Mouse (Mus musculus) forebrain, embryonic 12.5 days (tissue): Measurements from ENCODE around the gene Emilin2. TPM values are rescaled to one million over a fixed set of nuclear protein-coding genes. Genes with fewer than 3 reads are reported as not detected.

Source experiments
- ATAC-seq: fragments of 200-750 bp; cut with Nextera tagmentation; 2 replicates; pipeline ENCODE4 v1.8.0; 2017; ENCODE audit warnings: moderate TSS enrichment; ENCODE audit not compliant: low FRiP score
- H3K27ac ChIP-seq: fragments of 300-500 bp; sonication (generic); 2 replicates; pipeline ENCODE4 v1.5.1; 2016; ENCODE audit warnings: mild to moderate bottlenecking
- H3K27me3 ChIP-seq: fragments of 300-500 bp; sonication (generic); 2 replicates; pipeline ENCODE4 v1.6.1; 2016; ENCODE audit warnings: mild to moderate bottlenecking
- H3K36me3 ChIP-seq: fragments of 300-500 bp; sonication (generic); replicated peaks from 2 replicates; pipeline ENCODE4 v1.6.1; 2016; ENCODE audit warnings: mild to moderate bottlenecking
- H3K4me1 ChIP-seq: fragments of 300-500 bp; sonication (generic); 2 replicates; pipeline ENCODE4 v1.6.1; 2016
- H3K4me2 ChIP-seq: fragments of 300-500 bp; sonication (generic); 2 replicates; pipeline ENCODE4 v1.6.1; 2016; ENCODE audit warnings: mild to moderate bottlenecking, moderate library complexity
- H3K4me3 ChIP-seq: fragments of 300-500 bp; sonication (generic); replicated peaks from 2 replicates; pipeline ENCODE4 v1.5.1; 2016; ENCODE audit warnings: mild to moderate bottlenecking
- H3K9ac ChIP-seq: fragments of 300-500 bp; sonication (generic); 2 replicates; pipeline ENCODE4 v1.6.1; 2016; ENCODE audit warnings: mild to moderate bottlenecking
- H3K9me3 ChIP-seq: fragments of 300-500 bp; sonication (generic); 2 replicates; pipeline ENCODE4 v1.6.1; 2016
- WGBS: fragments of 180-500 bp; shearing (Covaris S2); methylation state at CpG from one replicate; pipeline ENCODE4 v1.1.7; 2016; 5-methylcytosine and 5-hydroxymethylcytosine counted together
- polyA plus RNA-seq: library from polyadenylated mRNA; unstranded; fragments of >200 nt; fragmentation: Nextera tagmentation; extraction: Ambion mirVana; gene quantifications from 2 replicates; pipeline ENCODE4 v1.2.1, GENCODE M21; 2016

Emilin2 gene
- polyA plus RNA-seq, 1 experiment from 2014 or later = 6.1 TPM

DNA sequence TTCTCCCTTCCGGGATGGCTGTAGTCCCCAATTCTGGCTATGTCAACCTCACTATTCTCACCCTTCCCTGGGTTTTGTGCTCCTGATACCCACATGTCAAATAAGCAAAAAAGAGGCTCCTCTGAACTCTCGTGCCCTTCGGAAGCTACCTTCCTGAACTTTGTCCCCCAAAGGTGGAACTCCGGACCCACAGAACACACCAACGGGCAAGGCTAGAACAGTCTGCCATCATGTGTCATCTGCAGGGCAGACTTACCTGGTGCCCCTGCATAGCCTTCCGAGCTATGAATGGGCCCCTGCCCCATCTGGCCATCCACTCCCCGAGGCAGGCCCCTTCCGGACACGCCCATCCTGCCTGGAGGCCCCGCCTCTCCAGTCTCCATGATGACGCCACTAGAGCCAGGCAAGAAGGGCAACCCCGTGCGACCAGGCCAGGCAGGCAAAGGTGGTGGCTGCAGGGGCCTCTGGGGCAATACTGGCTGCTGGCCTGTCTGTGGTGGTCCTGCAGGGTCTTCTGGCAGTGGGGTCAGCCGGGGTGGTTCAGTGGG, 55.6 kb downstream of the Emilin2 start:
- Histone ChIP-seq H3K4me2 (no peak overlapping the region), H3K4me1 (no peaks in the 10 kb centered on the region; the same call in 1 of the 2 replicates), H3K4me3 (no peak overlapping the region), H3K27ac (no peak overlapping the region), H3K9me3 (no peaks in the 10 kb centered on the region), H3K27me3 (no peaks in the 10 kb centered on the region), H3K9ac (no peak overlapping the region), H3K36me3 (0 out of 2 replicates have a peak, but pooled peaks cover 4% of the 10 kb centered on the region)
- no peak for ATAC-seq
- WGBS = 83% methylated on average over 14 of the region's 14 CpGs

DNA sequence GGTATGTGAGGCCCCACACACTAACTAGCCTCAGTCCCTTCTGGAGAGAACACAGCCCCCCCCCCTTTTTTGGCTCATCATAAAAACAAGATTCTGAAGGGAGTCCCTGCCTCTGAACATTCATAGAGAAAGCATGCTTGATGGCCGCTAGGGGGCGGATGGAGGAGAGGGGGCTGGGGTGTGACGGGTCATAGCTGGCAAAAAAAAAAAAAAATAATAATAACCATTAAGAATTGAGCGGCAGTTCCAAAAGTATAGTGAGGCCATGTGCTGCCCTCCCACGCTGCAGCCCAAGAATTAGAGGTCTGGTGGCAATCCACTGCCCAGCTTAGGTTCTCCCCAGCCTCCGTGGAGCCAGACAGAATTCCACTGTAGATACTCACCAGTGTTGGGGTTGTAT, 57.0 kb downstream of the Emilin2 start:
- Histone ChIP-seq H3K27ac (no peak overlapping the region), H3K36me3 (peaks cover 15% of the 10 kb centered on the region), H3K4me1 (no peaks in the 10 kb centered on the region; the same call in 1 of the 2 replicates), H3K9me3 (no peaks in the 10 kb centered on the region), H3K4me3 (no peak overlapping the region), H3K9ac (no peak overlapping the region), H3K4me2 (no peak overlapping the region), H3K27me3 (no peaks in the 10 kb centered on the region)
- ATAC-seq = no peak
- 52% methylated on average over 6 of the region's 6 CpGs for WGBS

DNA sequence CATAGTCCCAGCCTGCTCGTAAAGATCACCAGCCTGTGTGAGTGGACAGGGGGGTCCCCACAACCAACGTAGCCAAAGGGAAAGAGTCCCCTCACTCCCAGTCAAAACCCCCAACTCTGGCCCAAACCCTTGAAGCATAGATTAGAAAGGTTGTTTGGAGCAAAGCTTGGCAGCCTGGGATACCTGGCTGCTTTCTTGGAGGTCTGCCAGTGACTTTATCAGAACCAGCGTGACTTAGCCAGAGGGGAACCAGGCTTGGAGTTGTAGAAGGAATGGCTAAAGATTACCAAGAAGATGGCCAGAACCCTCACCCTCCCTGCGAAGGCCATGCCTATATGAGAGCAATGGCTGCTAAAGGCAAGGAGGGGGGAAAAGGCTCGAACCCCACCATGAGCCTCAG, 57.7 kb downstream of the Emilin2 start:
- H3K36me3 ChIP-seq = peaks cover 20% of the 10 kb centered on the region
- 89% methylated on average over 5 of the region's 5 CpGs for WGBS
- H3K4me1 ChIP-seq = no peaks in the 10 kb centered on the region; the same call in 1 of the 2 replicates
- no peak overlapping the region for H3K4me2 ChIP-seq
- no peak overlapping the region for H3K9ac ChIP-seq
- no peaks in the 10 kb centered on the region for H3K9me3 ChIP-seq
- no peak for ATAC-seq
- no peak overlapping the region for H3K27ac ChIP-seq
- H3K27me3 ChIP-seq = no peaks in the 10 kb centered on the region
- no peak overlapping the region for H3K4me3 ChIP-seq

DNA sequence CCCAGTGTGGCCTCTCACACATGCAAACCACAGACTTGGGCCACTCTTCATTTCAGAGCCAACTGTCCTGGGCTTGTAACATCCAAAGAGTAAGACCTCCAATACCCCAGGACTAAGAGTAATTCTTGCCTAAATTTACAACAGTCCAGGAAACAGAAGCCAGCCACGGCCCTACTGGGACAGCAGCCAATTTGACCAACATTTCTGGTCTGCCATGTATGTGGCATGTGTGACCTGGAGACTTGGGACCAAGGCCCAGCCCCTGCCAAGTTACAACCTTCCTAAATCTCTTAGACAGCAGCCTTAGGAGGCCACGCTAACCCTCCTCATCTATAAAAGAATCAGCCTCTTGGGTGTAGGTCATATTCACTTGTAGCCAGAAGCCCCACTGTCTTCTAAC, 58.4 kb downstream of the Emilin2 start:
- Histone ChIP-seq H3K27ac (no peak overlapping the region), H3K4me2 (no peak overlapping the region), H3K36me3 (peaks cover 27% of the 10 kb centered on the region), H3K27me3 (no peaks in the 10 kb centered on the region), H3K9ac (no peak overlapping the region), H3K4me1 (no peaks in the 10 kb centered on the region; the same call in 1 of the 2 replicates), H3K9me3 (no peaks in the 10 kb centered on the region), H3K4me3 (no peak overlapping the region)
- no peak for ATAC-seq
- 93% methylated on average over 2 of the region's 2 CpGs for WGBS

DNA sequence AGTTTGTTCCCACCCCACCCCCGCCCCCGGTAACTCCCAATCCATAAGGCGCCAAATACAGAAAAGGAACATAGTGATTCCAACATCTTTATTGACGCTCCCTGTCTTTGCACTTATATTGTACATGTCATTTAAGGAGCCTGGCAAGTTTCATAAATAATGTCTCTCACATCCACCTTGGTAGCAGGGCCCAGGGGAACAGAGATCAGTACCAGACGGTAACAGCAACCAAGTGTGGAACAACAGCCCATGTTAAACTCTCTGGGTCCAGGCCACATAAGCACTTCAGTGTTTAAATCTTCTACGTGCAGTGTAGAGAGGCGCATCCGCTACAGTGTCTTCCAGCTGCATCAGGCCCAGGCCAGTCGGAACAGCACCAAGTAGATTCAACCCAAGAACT, 59.7 kb downstream of the Emilin2 start:
- no peak overlapping the region for H3K27ac ChIP-seq
- no peak overlapping the region for H3K9ac ChIP-seq
- no peak for ATAC-seq
- H3K9me3 ChIP-seq = no peaks in the 10 kb centered on the region
- peaks cover 40% of the 10 kb centered on the region for H3K36me3 ChIP-seq
- no peak overlapping the region for H3K4me2 ChIP-seq
- no peaks in the 10 kb centered on the region; the same call in 1 of the 2 replicates for H3K4me1 ChIP-seq
- WGBS = 85% methylated on average over 9 of the region's 9 CpGs
- no peaks in the 10 kb centered on the region for H3K27me3 ChIP-seq
- no peak overlapping the region for H3K4me3 ChIP-seq

DNA sequence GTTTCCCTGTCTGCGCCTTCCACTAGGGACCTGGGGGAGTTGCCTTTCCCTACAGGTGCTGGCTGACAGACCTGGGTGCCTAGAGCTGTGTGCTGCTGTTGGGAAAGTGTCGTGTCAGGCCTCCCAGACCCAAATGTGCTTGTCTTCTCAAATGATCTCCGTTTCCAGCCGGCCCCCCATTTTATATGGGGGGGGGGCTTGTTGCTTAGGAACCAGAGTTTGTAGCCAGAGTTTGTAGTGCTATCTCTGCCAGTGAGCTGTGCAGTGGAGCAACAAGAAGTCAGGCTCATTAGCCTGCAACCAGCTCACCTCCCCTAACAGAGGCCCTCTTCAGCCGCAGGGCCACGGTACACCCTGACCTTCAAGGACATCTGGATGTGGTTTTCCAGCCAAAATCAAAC, 60.2 kb downstream of the Emilin2 start:
- Histone ChIP-seq H3K9me3 (no peaks in the 10 kb centered on the region), H3K36me3 (peaks cover 45% of the 10 kb centered on the region), H3K4me2 (no peak overlapping the region), H3K27me3 (no peaks in the 10 kb centered on the region), H3K4me3 (no peak overlapping the region), H3K27ac (no peak overlapping the region), H3K4me1 (no peaks in the 10 kb centered on the region; the same call in 1 of the 2 replicates), H3K9ac (no peak overlapping the region)
- 71% methylated on average over 6 of the region's 6 CpGs for WGBS
- ATAC-seq = no peak

DNA sequence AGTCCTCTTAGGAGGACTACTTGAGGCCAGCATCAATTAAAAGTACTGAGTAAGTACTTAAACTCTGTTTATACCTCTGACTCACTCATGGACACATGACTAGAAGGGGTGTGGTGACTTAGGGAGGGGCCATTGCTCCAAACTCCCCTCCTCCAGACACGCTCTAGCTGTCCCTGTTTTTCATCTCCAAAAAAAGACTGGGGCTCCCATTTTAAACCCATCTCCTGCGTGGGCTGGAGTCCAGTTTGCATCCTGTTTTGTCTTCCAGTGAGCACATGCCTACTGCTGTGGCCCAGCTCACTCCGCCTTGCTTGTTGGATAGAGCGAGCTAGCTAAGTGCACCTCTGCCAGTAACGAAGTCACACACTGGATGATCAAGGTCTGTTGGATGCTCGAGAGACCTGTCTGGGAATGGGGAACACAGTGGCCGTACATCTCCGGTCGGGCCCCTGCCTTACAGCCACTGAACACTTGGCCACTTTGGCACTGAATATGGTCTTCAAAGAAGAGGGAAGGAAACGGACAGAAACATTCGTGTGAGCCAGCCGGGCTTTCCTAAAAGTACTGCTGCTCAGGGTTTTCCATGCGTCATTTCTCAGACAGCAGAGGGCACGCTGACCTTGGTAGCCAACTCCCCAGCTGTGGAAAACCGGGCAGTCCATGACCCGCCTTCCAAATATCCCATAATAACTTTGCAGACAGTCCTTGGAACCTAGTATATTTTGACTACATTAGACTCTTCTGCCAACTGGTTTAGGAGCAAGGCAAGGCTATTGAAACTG, 60.8 kb downstream of the Emilin2 start:
- WGBS = 89% methylated on average over 16 of the region's 16 CpGs
- Histone ChIP-seq H3K27me3 (no peaks in the 10 kb centered on the region), H3K4me3 (no peak overlapping the region), H3K4me2 (no peak overlapping the region), H3K9me3 (no peaks in the 10 kb centered on the region), H3K4me1 (no peaks in the 10 kb centered on the region; the same call in 1 of the 2 replicates), H3K27ac (no peak overlapping the region), H3K36me3 (peaks cover 51% of the 10 kb centered on the region), H3K9ac (no peak overlapping the region)
- no peak for ATAC-seq

DNA sequence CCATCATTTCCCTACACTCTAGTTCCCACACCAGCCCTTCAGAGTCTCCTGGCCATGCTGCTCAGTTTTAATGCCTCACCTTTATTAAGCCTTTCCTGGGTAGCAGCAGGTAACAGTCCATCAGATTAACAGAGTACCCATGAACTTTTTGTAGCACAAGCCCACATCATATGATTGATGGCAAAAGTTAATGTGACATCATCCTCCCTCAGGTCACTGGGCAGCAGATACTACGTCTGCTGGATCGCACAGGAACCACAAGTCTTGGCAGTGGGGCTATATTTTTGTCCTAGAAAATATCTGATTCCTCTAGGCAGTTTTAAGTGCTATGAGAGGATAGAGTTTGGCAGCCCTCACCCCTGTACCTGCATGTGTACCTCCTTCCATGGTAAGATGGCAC, 61.7 kb downstream of the Emilin2 start:
- no peaks in the 10 kb centered on the region for H3K27me3 ChIP-seq
- peaks cover 61% of the 10 kb centered on the region for H3K36me3 ChIP-seq
- no peak for ATAC-seq
- WGBS = 96% methylated on average over 2 of the region's 2 CpGs
- no peak overlapping the region for H3K27ac ChIP-seq
- H3K9ac ChIP-seq = no peak overlapping the region
- H3K4me2 ChIP-seq = no peak overlapping the region
- H3K4me3 ChIP-seq = no peak overlapping the region
- H3K4me1 ChIP-seq = no peaks in the 10 kb centered on the region; the same call in 1 of the 2 replicates
- H3K9me3 ChIP-seq = no peaks in the 10 kb centered on the region

DNA sequence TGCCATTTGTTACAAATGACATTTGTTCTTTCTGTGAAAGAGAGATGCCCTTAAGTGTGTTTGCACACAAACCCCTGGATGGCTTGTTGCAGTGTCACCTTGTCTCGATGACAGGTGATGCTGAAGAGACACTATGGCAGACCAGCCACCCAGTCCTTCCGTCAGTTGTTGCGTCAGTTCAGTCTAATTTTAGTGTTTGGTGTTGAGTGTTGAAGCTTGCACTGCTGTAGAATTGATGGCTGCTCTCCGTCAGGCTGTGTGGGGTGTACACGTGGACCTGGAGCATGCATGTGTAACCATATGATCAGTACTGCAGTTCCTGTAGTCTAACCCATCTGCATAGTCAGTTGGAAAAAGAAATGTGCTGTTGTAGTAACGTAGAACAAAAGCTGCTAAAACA, 62.8 kb downstream of the Emilin2 start:
- WGBS = 84% methylated on average over 6 of the region's 6 CpGs
- H3K27ac ChIP-seq = no peak overlapping the region
- no peak for ATAC-seq
- H3K9me3 ChIP-seq = no peaks in the 10 kb centered on the region
- no peaks in the 10 kb centered on the region; the same call in 1 of the 2 replicates for H3K4me1 ChIP-seq
- no peaks in the 10 kb centered on the region for H3K27me3 ChIP-seq
- no peak overlapping the region for H3K4me2 ChIP-seq
- H3K36me3 ChIP-seq = peaks cover 70% of the 10 kb centered on the region
- H3K4me3 ChIP-seq = no peak overlapping the region
- H3K9ac ChIP-seq = no peak overlapping the region

DNA sequence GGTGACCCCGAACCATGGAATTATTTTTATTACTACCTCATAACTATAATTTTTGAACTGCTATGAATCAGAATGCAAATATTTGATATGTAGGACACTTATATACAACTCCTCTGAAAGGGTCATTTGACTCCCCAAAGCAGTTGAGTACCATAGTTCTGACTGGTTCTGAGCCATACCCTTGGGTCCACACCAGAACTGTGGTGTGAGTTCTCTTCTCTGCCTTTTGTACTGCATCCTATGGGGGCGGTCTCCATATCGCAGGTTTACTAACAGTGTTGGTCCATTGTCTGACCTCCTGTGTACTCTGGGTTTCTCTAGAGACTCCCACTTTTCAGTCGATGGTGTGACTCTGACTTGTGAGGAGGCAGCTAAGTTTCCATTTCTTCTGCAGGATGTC, 65.8 kb downstream of the Emilin2 start:
- ATAC-seq = no peak
- Histone ChIP-seq H3K9me3 (no peaks in the 10 kb centered on the region), H3K27ac (no peak overlapping the region), H3K4me3 (no peak overlapping the region), H3K9ac (no peak overlapping the region), H3K27me3 (no peaks in the 10 kb centered on the region), H3K4me1 (no peaks in the 10 kb centered on the region), H3K36me3 (peaks cover 94% of the 10 kb centered on the region), H3K4me2 (no peak overlapping the region)
- WGBS = 95% methylated on average over 4 of the region's 4 CpGs

DNA sequence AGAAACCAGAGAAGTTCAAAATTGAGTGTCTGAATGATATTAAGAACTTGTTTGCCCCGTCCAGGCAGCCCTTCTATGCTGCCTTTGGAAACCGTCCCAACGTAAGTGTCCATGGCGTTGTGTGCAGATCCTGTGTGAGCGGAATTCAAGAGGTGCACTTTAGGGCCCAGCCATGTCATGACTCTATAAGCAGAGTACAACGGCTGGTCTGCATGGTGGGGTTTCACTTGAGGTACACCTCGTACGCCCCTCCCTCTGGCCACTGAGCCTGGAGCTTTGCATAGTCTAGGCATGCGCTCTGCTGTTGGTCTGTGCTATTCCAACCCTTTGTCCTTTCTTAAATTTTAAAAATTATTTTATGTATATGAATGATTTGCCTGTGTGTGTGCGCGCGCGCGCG, 66.6 kb downstream of the Emilin2 start:
- H3K4me2 ChIP-seq = no peak overlapping the region
- H3K36me3 ChIP-seq = peaks cover 95% of the 10 kb centered on the region
- no peak overlapping the region for H3K27ac ChIP-seq
- WGBS = 95% methylated on average over 15 of the region's 15 CpGs
- H3K4me1 ChIP-seq = no peaks in the 10 kb centered on the region
- no peak overlapping the region for H3K9ac ChIP-seq
- H3K27me3 ChIP-seq = no peaks in the 10 kb centered on the region
- ATAC-seq = no peak
- no peak overlapping the region for H3K4me3 ChIP-seq
- no peaks in the 10 kb centered on the region for H3K9me3 ChIP-seq

DNA sequence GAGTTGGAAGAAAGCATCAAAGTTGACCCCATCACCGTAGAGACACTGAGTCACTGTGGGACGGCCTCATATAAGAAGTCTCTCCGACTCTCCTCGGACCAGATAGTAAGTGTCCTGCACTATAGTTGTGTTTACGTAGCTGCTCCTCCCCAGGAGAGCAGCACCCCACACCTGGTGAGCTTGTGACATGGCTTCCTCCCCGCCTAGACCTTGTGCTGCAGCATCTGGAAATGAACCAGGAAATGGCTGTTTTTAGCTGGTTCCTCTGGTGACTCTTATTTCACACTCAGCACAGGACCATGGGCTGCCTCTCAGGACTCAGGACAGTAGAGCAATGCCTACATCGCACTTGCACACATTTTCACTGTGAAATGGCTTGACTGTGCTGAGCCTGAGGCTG, 69.1 kb downstream of the Emilin2 start:
- H3K9ac ChIP-seq = no peak overlapping the region
- no peak overlapping the region for H3K27ac ChIP-seq
- H3K4me3 ChIP-seq = no peak overlapping the region
- no peak for ATAC-seq
- H3K27me3 ChIP-seq = no peaks in the 10 kb centered on the region
- no peak overlapping the region for H3K4me2 ChIP-seq
- H3K9me3 ChIP-seq = no peaks in the 10 kb centered on the region
- 96% methylated on average over 7 of the region's 7 CpGs for WGBS
- peaks cover 89% of the 10 kb centered on the region for H3K36me3 ChIP-seq
- H3K4me1 ChIP-seq = no peaks in the 10 kb centered on the region

DNA sequence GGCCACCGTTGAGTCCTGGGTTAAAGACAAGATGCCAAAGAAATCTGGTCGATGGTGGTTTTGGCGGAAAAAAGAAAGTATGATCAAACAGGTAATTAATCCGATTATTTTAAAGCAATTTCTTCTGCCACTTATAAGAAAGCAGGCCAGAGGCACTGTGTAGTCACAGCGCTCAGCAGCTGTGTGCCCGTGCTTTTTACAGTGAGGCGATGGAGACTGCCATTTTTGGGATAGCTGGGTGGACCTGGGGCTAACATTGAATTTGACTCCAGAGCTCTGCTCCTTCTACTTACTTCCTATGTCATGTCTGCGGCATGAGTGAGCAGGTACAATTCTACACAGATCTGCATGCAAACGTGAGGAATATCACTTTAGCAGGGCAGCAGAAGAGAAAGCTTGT, 71.0 kb downstream of the Emilin2 start:
- 95% methylated on average over 9 of the region's 9 CpGs for WGBS

More for the DNA sequence above, 71.0 kb downstream of the Emilin2 start:
- Histone ChIP-seq H3K27ac (no peak overlapping the region), H3K36me3 (peaks cover 79% of the 10 kb centered on the region), H3K4me1 (no peaks in the 10 kb centered on the region), H3K27me3 (no peaks in the 10 kb centered on the region), H3K4me2 (no peak overlapping the region), H3K9ac (no peak overlapping the region), H3K4me3 (no peak overlapping the region), H3K9me3 (no peaks in the 10 kb centered on the region)
- ATAC-seq = no peak
